Mouse (Mus musculus) MEL (cell line): Measurements from ENCODE around the gene Ddx4. TPM values are rescaled to one million over a fixed set of nuclear protein-coding genes. Genes with fewer than 3 reads are reported as not detected.

Experiments used
- DNase-seq: peaks from one replicate; pipeline ENCODE4 v3.0.0; 2011; ENCODE audit warnings: low read depth, low spot score
- H3K27ac ChIP-seq: 2 replicates; pipeline ENCODE4 v1.5.1; 2012; ENCODE audit warnings: low read depth, mild to moderate bottlenecking, control low read depth, low read length, moderate library complexity; ENCODE audit not compliant: control insufficient read depth
- H3K27me3 ChIP-seq, 2 experiments: fragments of 150-350 bp in 1 of 2; sonication (generic) in 1 of 2; 2 replicates each; pipeline ENCODE4 v1.6.1; 2012; ENCODE audit warnings: low read length in 2 of 2, mild to moderate bottlenecking in 2 of 2, improper control_type of control experiment in 1 of 2, moderate library complexity in 1 of 2; ENCODE audit not compliant: insufficient read depth in 2 of 2, control insufficient read depth in 1 of 2
- H3K36me3 ChIP-seq, 2 experiments: 2 replicates each; pipeline ENCODE4 v1.6.1; 2012 to 2014; ENCODE audit warnings: low read length in 2 of 2, improper control_type of control experiment in 1 of 2, inconsistent platforms in 1 of 2, mild to moderate bottlenecking in 1 of 2; ENCODE audit not compliant: insufficient read depth in 2 of 2, control insufficient read depth in 1 of 2
- H3K4me1 ChIP-seq, 2 experiments: fragments of 150-350 bp in 1 of 2; sonication (generic) in 1 of 2; 2 replicates each; pipeline ENCODE4 v1.6.1; 2012; ENCODE audit warnings: low read length in 2 of 2, improper control_type of control experiment in 1 of 2, mild to moderate bottlenecking in 1 of 2; ENCODE audit not compliant: insufficient read depth in 2 of 2, control insufficient read depth in 1 of 2
- H3K4me3 ChIP-seq, 2 experiments: fragments of 150-350 bp in 1 of 2; sonication (generic) in 1 of 2; 2 replicates each; pipeline ENCODE4 v1.5.1; 2012; ENCODE audit warnings: low read depth in 2 of 2, low read length in 2 of 2, mild to moderate bottlenecking in 2 of 2, moderate library complexity in 2 of 2, control low read depth in 1 of 2, improper control_type of control experiment in 1 of 2; ENCODE audit not compliant: control insufficient read depth in 1 of 2, insufficient read depth in 1 of 2
- H3K79me2 ChIP-seq: 2 replicates; pipeline ENCODE4 v1.6.1; 2012; ENCODE audit warnings: mild to moderate bottlenecking, low read length, moderate library complexity; ENCODE audit not compliant: control insufficient read depth, poor library complexity, insufficient read depth
- H3K9ac ChIP-seq: 2 replicates; pipeline ENCODE4 v1.6.1; 2012; ENCODE audit warnings: low read depth, mild to moderate bottlenecking, control low read depth, low read length, moderate library complexity; ENCODE audit not compliant: control insufficient read depth, poor library complexity, severe bottlenecking
- H3K9me3 ChIP-seq: fragments of 150-350 bp; sonication (generic); replicated peaks from 2 replicates; pipeline ENCODE4 v1.6.1; 2012; ENCODE audit warnings: mild to moderate bottlenecking, low read length, improper control_type of control experiment, moderate library complexity; ENCODE audit not compliant: insufficient read depth
- BHLHE40 ChIP-seq: IDR thresholded peaks from 2 replicates; pipeline ENCODE4 v1.6.1; 2012; ENCODE audit warnings: low read depth, mild to moderate bottlenecking, inconsistent platforms, low read length, improper control_type of control experiment, borderline replicate concordance
- CHD1 ChIP-seq: IDR thresholded peaks from 2 replicates; pipeline ENCODE4 v1.6.1; 2012; ENCODE audit warnings: low read depth, mild to moderate bottlenecking, inconsistent platforms, low read length, improper control_type of control experiment
- CTCF ChIP-seq, 3 experiments: IDR thresholded peaks in 2 of 3; conservative IDR thresholded peaks in 1 of 3; 2 replicates each; pipeline ENCODE4 v1.5.1; 2011 to 2012; ENCODE audit warnings: low read length in 3 of 3, low read depth in 2 of 3, mild to moderate bottlenecking in 2 of 3, improper control_type of control experiment in 1 of 3, inconsistent platforms in 1 of 3, mixed read lengths in 1 of 3, moderate library complexity in 1 of 3; ENCODE audit not compliant: control insufficient read depth in 1 of 3, insufficient read depth in 1 of 3, poor library complexity in 1 of 3, severe bottlenecking in 1 of 3
- EP300 ChIP-seq, 2 experiments: IDR thresholded peaks; 2 replicates each; pipeline ENCODE4 v1.6.1; 2011; ENCODE audit warnings: improper control_type of control experiment in 2 of 2, low read length in 2 of 2, low read depth in 1 of 2, mild to moderate bottlenecking in 1 of 2
- ETS1 ChIP-seq: IDR thresholded peaks from 2 replicates; pipeline ENCODE4 v1.6.1; 2012; ENCODE audit warnings: low read depth, mild to moderate bottlenecking, inconsistent platforms, low read length, improper control_type of control experiment, moderate library complexity
- GABPA ChIP-seq: IDR thresholded peaks from 2 replicates; pipeline ENCODE4 v1.6.1; 2012; ENCODE audit warnings: low read depth, mild to moderate bottlenecking, inconsistent platforms, low read length, improper control_type of control experiment, moderate library complexity
- GATA1 ChIP-seq: IDR thresholded peaks from 2 replicates; pipeline ENCODE4 v1.6.1; 2011; ENCODE audit warnings: low read depth, low read length, improper control_type of control experiment
- KAT2A ChIP-seq: conservative IDR thresholded peaks from 2 replicates; pipeline ENCODE4 v1.6.1; 2012; ENCODE audit warnings: low read depth, low read length, improper control_type of control experiment, inconsistent platforms
- MAFK ChIP-seq: IDR thresholded peaks from 2 replicates; pipeline ENCODE4 v1.6.1; 2011; ENCODE audit warnings: low read depth, mild to moderate bottlenecking, low read length, improper control_type of control experiment, borderline replicate concordance
- MAX ChIP-seq: IDR thresholded peaks from 2 replicates; pipeline ENCODE4 v1.6.1; 2011; ENCODE audit warnings: low read length, improper control_type of control experiment
- MYB ChIP-seq: IDR thresholded peaks from 2 replicates; pipeline ENCODE4 v1.6.1; 2011; ENCODE audit warnings: mild to moderate bottlenecking, low read depth, low read length, improper control_type of control experiment
- MYC ChIP-seq: IDR thresholded peaks from 2 replicates; pipeline ENCODE4 v1.6.1; 2011; ENCODE audit warnings: low read depth, mild to moderate bottlenecking, low read length, improper control_type of control experiment, moderate library complexity
- NELFE ChIP-seq: IDR thresholded peaks from 2 replicates; pipeline ENCODE4 v1.6.1; 2011; ENCODE audit warnings: low read depth, low read length, improper control_type of control experiment
- NRF1 ChIP-seq: IDR thresholded peaks from 2 replicates; pipeline ENCODE4 v1.6.1; 2014; ENCODE audit warnings: low read depth, mild to moderate bottlenecking, inconsistent platforms, low read length, improper control_type of control experiment, moderate library complexity; ENCODE audit not compliant: poor library complexity, insufficient read depth, severe bottlenecking
- POLR2A ChIP-seq, 2 experiments: IDR thresholded peaks; 2 replicates each; pipeline ENCODE4 v1.6.1; 2011 to 2012; ENCODE audit warnings: low read length in 2 of 2, mild to moderate bottlenecking in 2 of 2, control low read depth in 1 of 2, improper control_type of control experiment in 1 of 2, low read depth in 1 of 2, moderate library complexity in 1 of 2; ENCODE audit not compliant: control insufficient read depth in 1 of 2, insufficient read depth in 1 of 2, poor library complexity in 1 of 2
- POLR2AphosphoS2 ChIP-seq: IDR thresholded peaks from 2 replicates; pipeline ENCODE4 v1.6.1; 2011; ENCODE audit warnings: low read length, improper control_type of control experiment
- SIN3A ChIP-seq: IDR thresholded peaks from 2 replicates; pipeline ENCODE4 v1.6.1; 2012; ENCODE audit warnings: low read length, improper control_type of control experiment, inconsistent platforms
- TBP ChIP-seq: IDR thresholded peaks from 2 replicates; pipeline ENCODE4 v1.8.0; 2011; ENCODE audit warnings: low read depth, low read length, improper control_type of control experiment
- TCF12 ChIP-seq: IDR thresholded peaks from 2 replicates; pipeline ENCODE4 v1.6.1; 2014; ENCODE audit warnings: low read depth, mild to moderate bottlenecking, inconsistent platforms, low read length, improper control_type of control experiment, moderate library complexity
- UBTF ChIP-seq: IDR thresholded peaks from 2 replicates; pipeline ENCODE4 v1.6.1; 2012; ENCODE audit warnings: low read depth, mild to moderate bottlenecking, inconsistent platforms, low read length, improper control_type of control experiment, moderate library complexity, borderline replicate concordance; ENCODE audit not compliant: insufficient read depth
- USF1 ChIP-seq: IDR thresholded peaks from 2 replicates; pipeline ENCODE4 v1.6.1; 2014; ENCODE audit warnings: low read depth, mild to moderate bottlenecking, inconsistent platforms, low read length, improper control_type of control experiment, moderate library complexity
- USF2 ChIP-seq, 2 experiments: IDR thresholded peaks; 2 replicates each; pipeline ENCODE4 v1.6.1; 2011 to 2012; ENCODE audit warnings: improper control_type of control experiment in 2 of 2, low read length in 2 of 2, borderline replicate concordance in 1 of 2, inconsistent platforms in 1 of 2, low read depth in 1 of 2, mild to moderate bottlenecking in 1 of 2; ENCODE audit not compliant: insufficient read depth in 1 of 2
- ZC3H11A ChIP-seq: IDR thresholded peaks from 2 replicates; pipeline ENCODE4 v1.6.1; 2012; ENCODE audit warnings: low read depth, mild to moderate bottlenecking, inconsistent platforms, low read length, improper control_type of control experiment
- ZKSCAN1 ChIP-seq: IDR thresholded peaks from 2 replicates; pipeline ENCODE4 v1.6.1; 2012; ENCODE audit warnings: low read depth, mild to moderate bottlenecking, inconsistent platforms, low read length, improper control_type of control experiment, moderate library complexity
- ZNF384 ChIP-seq: IDR thresholded peaks from 2 replicates; pipeline ENCODE4 v1.6.1; 2012; ENCODE audit warnings: low read depth, mild to moderate bottlenecking, inconsistent platforms, low read length, improper control_type of control experiment
- polyA plus RNA-seq, 2 experiments: library from polyadenylated mRNA; stranded (reverse) in 1 of 2; unstranded in 1 of 2; fragments of >175 nt in 1 of 2; fragments of >200 nt in 1 of 2; gene quantifications; 2 replicates each; pipeline versions ENCODE4 v1.2.1 to v1.2.4; 2012; ENCODE audit warnings: low replicate concordance in 2 of 2, low read depth in 1 of 2; ENCODE audit not compliant: insufficient read length in 2 of 2, insufficient read depth in 1 of 2, missing spikeins in 1 of 2
- total RNA-seq: library from RNA; depleted of rRNA; stranded (reverse); fragments of 300-350 nt; gene quantifications from 2 replicates; pipeline ENCODE4 v1.2.3, GENCODE M21; 2012

The Ddx4 gene
- total and polyA plus RNA-seq, 3 experiments: 0.31 to 1.3 TPM; not detected in 1

DNA sequence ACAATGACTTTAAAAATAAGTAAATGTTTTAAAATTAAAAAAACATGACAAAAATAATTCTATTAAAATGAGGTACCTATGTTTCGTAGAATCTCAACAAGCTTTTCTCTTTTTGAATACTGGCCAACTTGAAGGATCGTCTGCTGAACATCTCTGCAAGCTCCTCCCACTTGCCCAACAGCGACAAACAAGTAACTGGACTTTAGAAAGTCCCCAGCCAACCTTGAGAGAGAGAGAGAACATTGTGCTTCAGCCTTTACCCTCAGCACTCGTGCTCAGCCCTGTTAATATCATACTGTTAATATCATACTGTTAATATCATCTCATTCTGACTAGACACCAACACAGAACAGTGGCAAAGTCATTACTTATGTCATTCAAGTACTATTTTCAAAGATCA, 47.9 kb downstream of the Ddx4 start:
- TF ChIP-seq MAFK (no peak), UBTF (no peak), ZNF384 (no peak), SIN3A (no peak), TBP (no peak), GATA1 (no peak), KAT2A (no peak), USF1 (no peak), POLR2AphosphoS2 (no peak), NELFE (no peak), MYC (no peak), POLR2A (IDR thresholded peaks at IDR 0.05; ENCODE audit: control insufficient read depth in 1 of 2, insufficient read depth in 1 of 2, low read depth in 1 of 2, low read length in 2 of 2, poor library complexity in 1 of 2) (no peak), CHD1 (no peak), CTCF (IDR thresholded peaks at IDR 0.05 in 2 of 3, conservative IDR thresholded peaks at IDR 0.05 in 1 of 3; ENCODE audit: control insufficient read depth in 1 of 3, insufficient read depth in 1 of 3, low read depth in 2 of 3, low read length in 3 of 3, poor library complexity in 1 of 3, severe bottlenecking in 1 of 3) (no peak), GABPA (no peak), BHLHE40 (no peak)
- TF ChIP-seq, all 39 proteins: peak for 0
- Histone ChIP-seq H3K4me3 (no peak overlapping the region), H3K27me3 (no peaks in the 10 kb centered on the region), H3K9ac (no peak overlapping the region), H3K79me2 (no peaks in the 10 kb centered on the region), H3K4me1 (peaks cover 0 to 11% of the 10 kb centered on the region in 2 experiments; a peak in 3 of 4 replicates), H3K9me3 (no peaks in the 10 kb centered on the region), H3K36me3 (peaks cover 0 to 4% of the 10 kb centered on the region in 2 experiments; a peak in 2 of 4 replicates), H3K27ac (no peak overlapping the region)
- DNase-seq: no peak

DNA sequence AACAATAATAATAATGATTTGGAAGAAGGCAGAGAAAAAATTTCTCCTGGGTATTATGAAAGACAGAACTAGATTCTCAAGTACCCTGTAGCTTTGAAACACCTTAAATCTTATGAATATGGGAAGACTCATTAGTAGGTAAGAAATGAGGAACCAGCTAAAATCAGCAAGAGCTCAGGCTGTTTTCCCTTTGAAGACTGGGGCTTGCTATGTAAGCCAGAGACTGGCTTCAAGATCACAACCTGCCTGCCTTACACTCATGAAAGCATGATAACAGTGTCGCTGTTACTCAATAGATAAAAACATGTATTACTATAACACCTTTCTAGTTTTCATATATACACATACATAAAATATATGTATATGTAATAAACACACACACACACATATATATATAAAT, 48.4 kb downstream of the Ddx4 start:
- Histone ChIP-seq H3K36me3 (peaks cover 0 to 4% of the 10 kb centered on the region in 2 experiments; a peak in 2 of 4 replicates), H3K4me3 (no peak overlapping the region), H3K27me3 (no peaks in the 10 kb centered on the region), H3K9me3 (no peaks in the 10 kb centered on the region), H3K79me2 (no peaks in the 10 kb centered on the region), H3K27ac (no peak overlapping the region), H3K4me1 (peaks cover 0 to 11% of the 10 kb centered on the region in 2 experiments; a peak in 3 of 4 replicates), H3K9ac (no peak overlapping the region)
- no peak for TF ChIP-seq ZKSCAN1
- TF ChIP-seq MAX: no peak
- no peak for TF ChIP-seq GABPA
- no peak for TF ChIP-seq NRF1
- TF ChIP-seq MYB: no peak
- no peak for TF ChIP-seq TBP
- TF ChIP-seq USF2 (IDR thresholded peaks at IDR 0.05; ENCODE audit: borderline replicate concordance in 1 of 2, insufficient read depth in 1 of 2, low read depth in 1 of 2, low read length in 2 of 2): no peak
- no peak for TF ChIP-seq CHD1
- TF ChIP-seq GATA1: peak; percentile 37; the same call in 1 of the 2 replicates
- TF ChIP-seq TCF12: peak; percentile 38; the same call in 1 of the 2 replicates
- TF ChIP-seq ZC3H11A: no peak
- peak in 1 of 2 experiments; percentile 58; a peak in 1 of 4 replicates for TF ChIP-seq EP300 (IDR thresholded peaks at IDR 0.05; ENCODE audit: low read depth in 1 of 2, low read length in 2 of 2)
- no peak for TF ChIP-seq ETS1
- DNase-seq: peak; percentile 65
